Mouse (Mus musculus): ENCODE measurements around the gene Gm15737.

Gm15737 gene

GRCm38 (mm10) chr6:92876121-92876520 is 7.0 kb downstream of the Gm15737 start:
- no peak for DNase-seq

DNA sequence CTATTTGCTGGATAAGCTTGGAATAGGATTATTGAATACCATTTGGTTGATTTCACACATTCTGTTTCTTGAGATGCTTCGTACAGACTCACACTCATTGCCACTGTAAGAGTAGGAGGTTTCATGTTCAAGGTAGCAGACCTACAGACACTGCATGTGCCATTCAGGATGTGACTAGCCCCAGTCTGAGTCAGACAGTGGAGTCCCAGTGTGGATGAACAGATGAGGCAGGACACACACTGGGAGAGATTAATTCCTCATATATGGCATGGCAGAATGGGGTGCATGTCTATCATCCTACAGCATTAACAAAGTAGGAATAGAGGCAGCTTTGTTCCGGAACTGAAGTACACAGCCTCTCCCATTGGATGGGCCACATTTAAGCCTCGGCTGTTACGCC is 8.1 kb downstream of the Gm15737 start:
- DNase-seq, result no peak

DNA sequence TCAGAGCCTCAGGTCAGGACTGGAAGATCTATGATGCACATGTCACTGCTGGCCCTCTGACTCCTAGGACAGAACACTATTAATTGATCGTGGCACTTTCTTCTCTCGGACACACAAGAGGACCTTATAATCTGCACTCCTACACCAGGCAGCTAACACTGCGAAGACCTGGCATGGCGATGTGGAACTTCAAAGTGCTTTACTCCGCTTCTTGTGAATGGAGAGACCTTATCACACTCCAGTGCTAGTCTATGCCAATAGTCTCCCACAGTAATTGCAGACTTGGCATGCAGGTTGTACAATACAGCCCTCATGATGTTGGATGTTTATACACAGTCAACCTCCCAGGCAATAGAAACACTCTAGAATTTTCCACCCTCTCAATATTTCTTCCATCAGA is 9.6 kb downstream of the Gm15737 start:
- DNase-seq, result no peak

- no peak for DNase-seq
These were observed 10.6 kb downstream of the Gm15737 start for GRCm38 (mm10) chr6:92879700-92880265.

- no peak for DNase-seq
These were observed 13.3 kb downstream of the Gm15737 start for GRCm38 (mm10) chr6:92882446-92882845.

DNA sequence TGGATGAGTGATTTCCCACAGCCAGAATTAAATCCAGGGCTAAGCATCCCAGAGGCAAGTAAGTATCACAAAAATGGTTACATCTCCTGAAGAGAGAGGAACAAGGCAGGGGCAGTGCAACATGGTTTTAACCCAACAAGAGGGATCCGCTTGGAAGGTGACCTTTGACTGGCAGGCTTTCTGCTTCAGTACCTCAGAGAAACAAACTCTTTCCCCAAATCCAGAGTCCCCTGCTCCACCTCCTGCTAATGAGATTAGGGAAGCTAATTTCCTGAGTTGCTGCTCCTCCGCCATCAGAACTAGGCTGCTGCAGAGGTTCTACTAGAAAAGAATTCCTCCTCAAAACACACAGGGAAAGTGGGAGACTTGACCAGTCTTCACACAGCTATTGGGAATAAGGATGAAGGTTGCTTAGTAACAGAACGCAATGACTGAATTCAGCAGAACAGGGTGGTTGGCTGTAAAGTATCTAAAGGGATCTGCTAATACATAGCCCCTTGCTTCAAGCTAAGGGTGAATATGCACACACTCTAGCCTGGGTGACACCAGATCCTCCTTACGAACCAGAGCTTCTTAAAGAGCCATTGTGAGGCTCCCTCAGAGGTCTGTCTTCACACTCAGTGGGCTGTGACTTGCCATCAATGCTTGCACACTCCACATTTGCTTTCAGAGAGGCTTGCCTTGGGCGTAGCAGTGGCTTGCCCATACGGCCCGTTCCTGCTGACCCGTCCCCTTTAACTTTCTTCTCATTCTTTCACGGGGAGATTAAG is 14.2 kb downstream of the Gm15737 start:
- DNase-seq, result no peak

DNA sequence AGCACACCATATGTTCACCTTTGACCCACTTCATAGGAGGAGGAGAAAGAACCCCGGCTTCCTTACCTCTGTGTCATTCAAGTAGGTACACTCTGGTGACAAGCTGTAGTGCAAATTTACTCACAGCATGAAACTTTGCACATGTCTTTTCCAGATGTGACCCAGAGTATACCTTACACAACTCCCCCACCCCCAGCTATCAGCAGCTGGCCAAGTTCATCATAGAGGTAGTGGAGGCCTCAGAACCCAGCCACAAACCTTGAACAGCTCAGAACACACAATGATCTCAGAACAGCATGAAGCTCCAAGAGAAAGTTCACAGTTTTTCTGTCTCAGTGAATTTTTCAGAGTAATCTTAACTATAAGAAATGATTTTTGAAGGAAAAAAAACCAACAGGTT is 22.4 kb downstream of the Gm15737 start:
- DNase-seq, result no peak

DNA sequence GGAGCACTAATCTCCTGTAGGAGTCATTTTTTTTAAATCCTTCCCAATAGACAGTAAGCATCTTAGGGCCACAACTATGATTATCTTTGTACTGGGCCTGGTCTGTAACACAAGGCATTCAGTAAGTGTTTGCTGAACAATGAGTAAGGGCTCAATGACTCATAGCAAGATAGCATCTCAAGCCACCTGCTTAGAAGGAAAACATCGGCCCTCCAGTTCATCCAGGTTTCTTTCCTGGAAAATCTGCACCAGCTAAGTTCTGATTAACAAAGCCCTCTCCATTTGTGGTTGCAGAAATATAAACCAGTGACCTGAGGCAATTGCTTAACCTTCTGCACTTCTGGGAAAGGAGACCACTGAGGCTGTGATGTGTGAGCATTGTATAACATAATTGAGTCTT is 34.9 kb downstream of the Gm15737 start:
- DNase-seq, result no peak

- no peak for DNase-seq
These were observed 35.3 kb downstream of the Gm15737 start for GRCm38 (mm10) chr6:92904491-92904890.

DNA sequence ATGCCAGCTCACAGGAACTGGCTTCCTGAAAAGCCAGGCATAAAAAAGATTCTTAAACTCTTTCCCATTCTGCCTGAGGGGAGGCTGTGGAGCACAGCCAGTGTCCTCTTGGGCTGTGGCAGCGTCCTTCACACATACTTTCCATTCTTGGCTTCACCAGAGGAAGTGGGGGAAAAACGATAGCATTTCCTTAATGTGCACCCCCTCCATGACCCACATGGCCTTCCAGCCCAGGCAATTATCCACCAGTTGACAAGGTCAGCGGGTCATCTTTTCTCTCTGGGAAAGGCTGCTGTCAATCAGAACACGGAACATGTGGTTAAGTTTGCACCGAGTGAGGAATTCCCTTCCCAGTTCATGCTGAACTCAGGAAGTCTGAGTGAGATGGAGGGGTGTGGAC is 36.8 kb downstream of the Gm15737 start:
- DNase-seq, result peak; percentile 20 to 45

DNA sequence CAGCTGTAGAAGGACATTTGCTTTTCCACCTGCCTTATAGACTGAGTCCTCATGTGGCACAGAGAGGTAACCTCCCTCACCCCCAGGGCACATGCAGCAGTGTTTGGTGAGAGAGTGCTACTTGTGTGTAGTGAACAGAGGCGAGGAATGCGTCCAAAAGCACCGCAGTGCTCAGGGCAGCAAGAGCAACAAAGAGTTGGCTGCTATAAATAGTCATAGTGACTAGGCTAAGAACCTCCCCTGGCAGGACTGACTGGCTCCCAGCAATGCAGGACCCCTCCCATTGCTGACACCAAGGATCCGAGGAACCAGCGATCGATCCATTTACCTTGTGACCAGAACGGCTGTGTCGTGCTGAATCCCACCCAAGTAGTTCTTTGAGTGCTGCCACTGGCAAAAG is 40.2 kb downstream of the Gm15737 start:
- DNase-seq, result peak; percentile 28 to 48

- DNase-seq, result no peak
These were observed 41.5 kb downstream of the Gm15737 start for GRCm38 (mm10) chr6:92910611-92911010.

GRCm38 (mm10) chr6:92920938-92921689 is 52.0 kb downstream of the Gm15737 start:
- no peak for DNase-seq

- peak in 1 of 2 experiments; percentile 23 for DNase-seq
These were observed 52.7 kb downstream of the Gm15737 start for GRCm38 (mm10) chr6:92921843-92922242.

- DNase-seq, result no peak
These were observed 55.4 kb downstream of the Gm15737 start for GRCm38 (mm10) chr6:92924536-92924935.

DNA sequence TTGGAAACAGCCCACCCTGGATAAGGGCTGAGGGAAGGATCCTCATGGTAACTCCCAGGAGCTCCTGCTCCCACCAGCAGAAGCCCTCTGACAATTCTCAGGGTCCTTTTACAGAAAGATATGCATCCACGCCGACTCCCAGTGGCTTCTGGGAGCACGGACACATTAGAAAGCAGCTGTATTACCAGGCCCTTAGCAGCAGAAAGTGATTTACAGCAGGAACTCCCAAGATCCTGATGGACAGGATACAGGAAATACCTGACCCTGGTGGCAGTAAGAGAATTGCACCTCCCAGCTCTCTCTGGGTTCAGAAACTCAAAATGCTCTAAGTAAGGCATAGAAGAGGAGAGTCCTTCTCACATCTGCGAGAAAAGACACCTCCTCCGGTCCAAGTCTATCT is 59.1 kb downstream of the Gm15737 start:
- DNase-seq, result no peak
